Mouse (Mus musculus) neural tube, embryonic 11.5 days (tissue): ENCODE results near the gene Tent5b. TPM values are rescaled to one million over a fixed set of nuclear protein-coding genes. Genes with fewer than 3 reads are reported as not detected.
"Not testable (repeated sequence)": the region's sequence is repeated elsewhere in the genome, so short reads cannot be mapped to it uniquely, and the experiment has no call there.

Experiments
- ATAC-seq: fragments of 200-750 bp; cut with Nextera tagmentation; 2 replicates; pipeline ENCODE4 v1.8.0; 2017; ENCODE audit warnings: moderate number of reproducible peaks, mild to moderate bottlenecking, moderate TSS enrichment, moderate library complexity; ENCODE audit not compliant: insufficient read depth, low FRiP score, low TSS enrichment
- DNase-seq: peaks from one replicate; pipeline ENCODE4 v3.0.0-alpha.2; 2015; ENCODE audit warnings: low spot score
- H3K27ac ChIP-seq: fragments of 300-500 bp; sonication (generic); 2 replicates; pipeline ENCODE4 v1.5.1; 2014; ENCODE audit warnings: low read depth, mild to moderate bottlenecking, low read length
- H3K27me3 ChIP-seq: fragments of 300-500 bp; sonication (generic); 2 replicates; pipeline ENCODE4 v1.6.1; 2014; ENCODE audit warnings: mild to moderate bottlenecking, low read length, mixed read lengths; ENCODE audit not compliant: control insufficient read depth, insufficient read depth
- H3K36me3 ChIP-seq: fragments of 300-500 bp; sonication (generic); 2 replicates; pipeline ENCODE4 v1.6.1; 2014; ENCODE audit warnings: mild to moderate bottlenecking, low read length, moderate library complexity, mixed read lengths; ENCODE audit not compliant: control insufficient read depth, insufficient read depth
- H3K4me1 ChIP-seq: fragments of 300-500 bp; sonication (generic); 2 replicates; pipeline ENCODE4 v1.6.1; 2014; ENCODE audit warnings: low read length, mixed read lengths; ENCODE audit not compliant: control insufficient read depth, insufficient read depth
- H3K4me2 ChIP-seq: fragments of 300-500 bp; sonication (generic); 2 replicates; pipeline ENCODE4 v1.6.1; 2014; ENCODE audit warnings: low read depth, mild to moderate bottlenecking, moderate library complexity
- H3K4me3 ChIP-seq: fragments of 300-500 bp; sonication (generic); 2 replicates; pipeline ENCODE4 v1.5.1; 2014; ENCODE audit warnings: low read depth, low read length
- H3K9ac ChIP-seq: fragments of 300-500 bp; sonication (generic); 2 replicates; pipeline ENCODE4 v1.6.1; 2014; ENCODE audit warnings: mild to moderate bottlenecking, low read length
- H3K9me3 ChIP-seq: fragments of 300-500 bp; sonication (generic); 2 replicates; pipeline ENCODE4 v1.6.1; 2016; ENCODE audit warnings: low read length; ENCODE audit not compliant: control insufficient read depth
- WGBS: fragments of 180-500 bp; shearing (Covaris S2); extraction: QIAGEN DNeasy Blood & Tissue Kit; methylation state at CpG from one replicate; pipeline ENCODE4 v1.1.7; 2014; 5-methylcytosine and 5-hydroxymethylcytosine counted together
- polyA plus RNA-seq: library from polyadenylated mRNA; unstranded; fragments of >200 nt; fragmentation: Nextera tagmentation; extraction: Ambion mirVana; gene quantifications from 2 replicates; pipeline ENCODE4 v1.2.1, GENCODE M21; 2014

Gene Tent5b
- polyA plus RNA-seq, 1 experiment from 2014 or later = 0.38 TPM

DNA sequence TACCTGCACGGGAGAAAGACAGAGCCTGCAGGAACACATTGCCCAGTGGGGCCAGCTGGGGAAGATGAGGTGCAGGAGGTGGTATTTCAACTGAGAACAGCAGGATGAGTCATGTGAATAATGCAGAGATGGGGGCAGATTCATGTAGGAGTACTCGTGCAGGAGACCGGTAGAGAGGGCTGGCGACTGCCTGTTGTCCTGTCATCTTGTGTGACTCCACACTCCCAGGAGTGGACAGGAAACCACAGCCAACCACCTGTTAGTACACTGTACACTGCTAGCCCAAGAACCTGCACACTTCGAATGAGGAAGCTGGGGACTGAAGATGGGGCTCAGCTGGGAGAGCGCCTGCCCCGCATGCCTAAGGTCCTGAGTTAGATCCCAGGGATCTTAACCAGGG is 21.6 kb downstream of the Tent5b start:
- Histone ChIP-seq H3K36me3 (no peaks in the 10 kb centered on the region), H3K27ac (no peak overlapping the region), H3K9me3 (no peaks in the 10 kb centered on the region), H3K4me1 (peaks cover 6% of the 10 kb centered on the region; the same call in 1 of the 2 replicates), H3K9ac (no peak overlapping the region), H3K27me3 (peaks cover 47% of the 10 kb centered on the region), H3K4me3 (no peak overlapping the region), H3K4me2 (no peak overlapping the region)
- 76% methylated on average over 7 of the region's 7 CpGs for WGBS
- DNase-seq (no peak), ATAC-seq (no peak)

DNA sequence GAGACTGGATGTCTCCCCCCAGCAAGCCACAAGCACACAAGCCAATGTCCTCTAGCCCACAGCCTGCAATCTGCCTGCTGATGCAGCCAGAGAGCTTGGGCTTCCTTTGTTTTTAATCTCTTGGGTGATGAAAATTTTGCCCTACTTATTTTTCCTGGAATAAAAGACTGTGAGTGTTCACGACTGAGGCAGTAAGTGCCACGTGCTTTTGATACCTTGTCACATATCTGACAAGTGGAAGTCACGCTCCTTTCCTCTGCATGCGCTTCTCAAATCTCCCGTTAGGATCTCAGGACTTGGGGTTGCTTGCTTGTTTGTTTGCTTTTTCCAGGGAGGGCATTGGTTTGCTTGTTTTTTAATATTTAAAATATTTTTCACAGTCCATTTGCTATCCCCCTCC is 24.4 kb downstream of the Tent5b start:
- Histone ChIP-seq H3K4me1 (no peaks in the 10 kb centered on the region), H3K27ac (no peak overlapping the region), H3K36me3 (no peaks in the 10 kb centered on the region), H3K4me2 (no peak overlapping the region), H3K9ac (no peak overlapping the region), H3K27me3 (peaks cover 19% of the 10 kb centered on the region), H3K4me3 (no peak overlapping the region), H3K9me3 (no peaks in the 10 kb centered on the region)
- WGBS = 71% methylated on average over 5 of the region's 5 CpGs
- ATAC-seq = no peak
- no peak for DNase-seq

DNA sequence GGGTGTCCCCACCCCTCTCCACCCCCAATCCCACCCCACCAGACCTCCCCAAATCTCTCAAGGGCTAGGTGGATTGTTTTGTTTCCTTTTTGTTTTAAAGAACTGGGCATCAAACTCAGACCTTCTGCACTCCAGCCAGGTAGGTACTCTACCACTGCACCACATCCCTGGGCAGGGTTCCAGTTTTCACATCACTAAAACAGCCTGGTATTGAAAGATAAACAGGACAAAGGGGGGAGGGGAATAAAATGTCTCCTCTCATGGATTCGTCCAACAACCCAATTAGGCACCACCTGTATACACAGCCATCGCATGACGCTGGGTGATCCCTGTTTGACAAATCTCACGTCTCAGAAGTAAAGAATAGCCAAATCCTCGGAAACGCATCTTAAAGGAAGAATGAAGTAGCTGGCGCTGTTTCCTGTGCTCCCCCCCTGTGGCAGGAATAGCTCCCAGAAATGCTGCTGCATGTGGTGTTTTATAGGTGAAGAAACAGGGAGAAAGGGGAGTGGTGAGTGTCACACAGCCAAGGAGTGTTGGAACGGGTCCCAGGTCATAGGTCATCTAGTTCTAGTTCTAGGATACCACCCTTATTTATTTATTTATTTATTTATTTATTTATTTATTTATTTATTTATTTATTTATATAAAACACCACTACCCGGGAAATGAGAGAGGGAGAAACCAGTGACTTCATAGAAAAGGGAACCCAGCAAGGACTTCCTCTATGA is 25.0 kb downstream of the Tent5b start:
- H3K4me1 ChIP-seq = no peaks in the 10 kb centered on the region

DNA sequence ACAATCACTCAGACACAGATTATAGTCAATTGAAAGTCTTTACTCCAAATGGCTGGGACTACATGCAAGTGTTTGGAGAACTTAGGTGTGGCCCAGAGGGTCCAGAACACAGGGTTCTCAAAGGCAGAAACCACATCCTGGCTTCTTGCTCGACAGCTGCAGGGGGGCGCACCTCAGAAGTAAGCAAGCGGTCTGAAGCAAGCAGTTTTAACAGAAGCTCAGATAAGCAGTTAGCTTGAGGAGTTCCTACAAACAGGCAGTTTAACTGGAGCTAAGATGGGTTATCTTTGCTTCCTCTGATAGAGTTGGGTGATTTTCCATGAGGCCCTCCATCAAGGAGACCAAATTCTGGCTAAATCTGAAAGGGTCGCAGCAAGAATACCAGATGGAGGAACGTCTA is 26.6 kb downstream of the Tent5b start:
- H3K9ac ChIP-seq = no peak overlapping the region
- H3K27me3 ChIP-seq = peaks cover 5% of the 10 kb centered on the region
- DNase-seq (no peak), ATAC-seq (no peak)
- no peak overlapping the region for H3K27ac ChIP-seq
- WGBS = 78% methylated on average over 5 of the region's 5 CpGs
- no peaks in the 10 kb centered on the region for H3K36me3 ChIP-seq
- no peak overlapping the region for H3K4me2 ChIP-seq
- no peaks in the 10 kb centered on the region for H3K4me1 ChIP-seq
- H3K4me3 ChIP-seq = no peak overlapping the region
- no peaks in the 10 kb centered on the region for H3K9me3 ChIP-seq

More for the DNA sequence above, 25.0 kb downstream of the Tent5b start:
- DNase-seq = no peak
- H3K27ac ChIP-seq = no peak overlapping the region
- ATAC-seq = no peak
- H3K9me3 ChIP-seq = no peaks in the 10 kb centered on the region
- H3K36me3 ChIP-seq = no peaks in the 10 kb centered on the region
- H3K4me3 ChIP-seq = no peak overlapping the region
- no peak overlapping the region for H3K4me2 ChIP-seq
- 70% methylated on average over 9 of the region's 9 CpGs for WGBS
- no peak overlapping the region for H3K9ac ChIP-seq
- H3K27me3 ChIP-seq = peaks cover 13% of the 10 kb centered on the region

DNA sequence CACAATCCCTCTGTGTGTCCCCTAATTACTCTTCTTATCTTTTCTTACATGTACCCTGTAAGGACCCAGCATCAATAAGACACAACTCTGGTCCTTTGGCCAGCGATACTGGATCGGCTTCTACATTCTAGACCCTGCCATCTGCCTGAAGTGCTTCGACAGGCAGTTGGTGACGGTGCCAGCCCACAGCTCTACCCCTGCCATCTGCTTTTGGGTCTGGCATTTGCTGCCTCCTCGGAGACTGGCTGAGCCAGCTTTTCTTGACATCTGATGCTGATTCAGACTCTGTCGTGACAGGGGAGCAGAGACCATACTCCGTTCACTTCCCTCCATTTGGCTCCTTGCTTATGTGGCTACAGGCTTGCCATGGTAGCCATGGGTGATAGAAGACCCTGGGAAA is 29.1 kb downstream of the Tent5b start:
- Histone ChIP-seq H3K4me1 (no peaks in the 10 kb centered on the region), H3K9me3 (no peaks in the 10 kb centered on the region), H3K9ac (no peak overlapping the region), H3K36me3 (no peaks in the 10 kb centered on the region), H3K4me3 (no peak overlapping the region), H3K27me3 (no peaks in the 10 kb centered on the region), H3K27ac (no peak overlapping the region), H3K4me2 (no peak overlapping the region)
- DNase-seq (no peak), ATAC-seq (no peak)
- WGBS = 81% methylated on average over 7 of the region's 7 CpGs

DNA sequence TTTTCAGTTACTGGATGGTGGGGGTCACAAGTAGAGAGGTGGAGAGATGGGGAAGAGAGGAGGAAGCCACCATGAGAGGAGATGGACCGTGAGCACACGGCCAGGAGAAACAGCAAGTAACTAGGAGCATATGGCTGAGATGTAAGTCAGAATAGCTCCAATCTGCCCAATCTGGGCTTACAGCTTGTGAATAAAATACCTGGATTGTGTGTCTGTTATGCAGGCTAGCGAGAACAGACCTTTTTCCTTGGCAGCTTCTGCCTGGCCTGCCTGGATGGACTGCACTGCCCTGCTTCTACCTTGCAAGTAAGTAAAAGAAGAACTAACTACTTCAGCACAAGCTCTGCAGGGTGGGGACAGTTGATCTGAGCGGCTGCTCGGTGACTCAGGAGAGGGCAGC is 31.1 kb downstream of the Tent5b start:
- H3K27ac ChIP-seq = no peak overlapping the region
- 78% methylated on average over 5 of the region's 5 CpGs for WGBS
- H3K36me3 ChIP-seq = no peaks in the 10 kb centered on the region
- ATAC-seq (no peak), DNase-seq (no peak)
- H3K9me3 ChIP-seq = no peaks in the 10 kb centered on the region
- no peak overlapping the region for H3K4me3 ChIP-seq
- H3K27me3 ChIP-seq = no peaks in the 10 kb centered on the region
- no peaks in the 10 kb centered on the region for H3K4me1 ChIP-seq
- H3K9ac ChIP-seq = no peak overlapping the region
- H3K4me2 ChIP-seq = no peak overlapping the region

DNA sequence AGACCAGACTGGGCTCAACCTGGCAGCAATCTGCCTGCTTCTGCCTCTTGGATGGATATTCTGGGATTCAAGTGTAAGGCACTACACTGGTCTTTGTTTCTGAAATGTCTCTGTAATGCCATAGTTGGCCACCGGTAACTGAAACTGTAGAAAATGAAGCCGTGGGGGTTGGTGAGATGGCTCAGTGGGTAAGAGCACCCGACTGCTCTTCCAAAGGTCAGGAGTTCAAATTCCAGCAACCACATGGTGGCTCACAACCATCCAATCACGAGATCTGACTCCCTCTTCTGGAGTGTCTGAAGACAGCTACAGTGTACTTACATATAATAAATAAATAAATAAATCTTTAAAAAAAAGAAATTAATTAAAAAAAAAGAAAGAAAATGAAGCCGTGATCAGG is 32.6 kb downstream of the Tent5b start:
- not testable (repeated sequence) for DNase-seq, H3K27ac ChIP-seq, H3K9me3 ChIP-seq, H3K27me3 ChIP-seq, H3K36me3 ChIP-seq, ATAC-seq, H3K4me1 ChIP-seq, H3K9ac ChIP-seq, H3K4me3 ChIP-seq, H3K4me2 ChIP-seq
- 47% methylated on average over 4 of the region's 5 CpGs for WGBS

DNA sequence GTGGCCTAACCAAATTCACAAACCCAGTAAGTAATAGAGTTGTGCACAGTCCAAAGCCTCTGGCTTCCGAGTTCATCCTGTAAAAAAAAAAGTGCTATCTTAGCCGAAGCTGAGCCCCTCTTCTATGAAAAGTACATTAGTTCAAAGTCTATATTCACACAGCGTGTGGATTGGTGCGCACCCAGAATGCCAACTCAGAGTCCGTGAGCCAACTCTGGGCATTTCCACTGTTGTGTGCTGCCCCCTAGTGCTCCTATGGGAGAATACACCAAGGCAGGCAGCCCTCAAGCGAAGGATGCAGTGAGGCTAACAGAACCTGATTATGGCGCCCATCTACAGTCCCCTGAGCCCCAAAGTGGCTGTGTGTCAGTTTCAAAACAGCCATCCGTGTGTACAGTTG is 33.0 kb downstream of the Tent5b start:
- H3K4me3 ChIP-seq = no peak overlapping the region
- H3K4me2 ChIP-seq = no peak overlapping the region
- WGBS = 14% methylated on average over 8 of the region's 8 CpGs
- no peaks in the 10 kb centered on the region for H3K9me3 ChIP-seq
- no peaks in the 10 kb centered on the region for H3K36me3 ChIP-seq
- H3K9ac ChIP-seq = no peak overlapping the region
- ATAC-seq (no peak), DNase-seq (peak; percentile 70)
- no peak overlapping the region for H3K27ac ChIP-seq
- H3K27me3 ChIP-seq = peaks cover 6% of the 10 kb centered on the region
- H3K4me1 ChIP-seq = no peaks in the 10 kb centered on the region

DNA sequence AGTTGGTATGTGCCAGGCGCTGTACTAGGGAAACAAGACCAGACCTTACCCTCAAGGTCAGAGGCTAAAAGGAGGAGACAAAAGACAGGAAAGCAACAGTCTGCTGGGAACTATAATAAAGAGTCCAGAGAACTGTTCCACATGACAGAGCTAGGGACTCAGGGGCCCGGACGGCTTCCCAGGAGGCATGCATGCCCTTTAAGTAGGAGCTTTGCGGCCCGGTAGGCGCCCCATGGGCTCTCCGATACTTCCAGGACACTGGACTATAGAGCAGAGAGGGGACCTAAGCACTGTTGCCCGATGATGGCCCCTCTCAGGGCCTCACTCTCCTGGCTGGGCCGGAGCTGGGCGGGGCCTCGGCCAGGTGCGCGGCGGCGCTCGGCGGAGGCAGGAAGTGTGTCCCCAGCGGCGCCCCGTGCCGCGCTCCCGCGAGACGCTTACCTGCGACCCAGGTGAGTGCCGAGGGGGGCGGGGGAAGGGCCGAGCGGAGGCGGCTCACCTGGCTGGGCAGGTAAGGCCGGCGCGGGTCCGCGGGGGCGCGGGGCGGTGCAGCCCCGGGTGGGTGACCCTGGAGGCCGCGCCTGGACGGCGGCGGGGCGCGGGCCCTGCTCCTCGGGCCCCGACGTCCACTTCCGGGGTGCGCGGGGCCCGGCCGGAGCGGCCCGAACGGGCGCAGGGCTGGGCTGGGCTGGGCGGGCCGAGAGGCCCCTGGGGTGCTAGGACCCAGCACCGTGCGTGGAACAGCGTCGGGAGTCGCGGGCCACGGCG is 38.9 kb downstream of the Tent5b start, which contains the start of gene Kdf1:
Gene Kdf1, plus strand, starts transcription at position 363 of the 768 bp plus-strand sequence.
- no peaks in the 10 kb centered on the region for H3K4me1 ChIP-seq
- 4% methylated on average over 53 of the region's 69 CpGs for WGBS
- ATAC-seq = no peak
- H3K27me3 ChIP-seq = peaks cover 34% of the 10 kb centered on the region
- H3K27ac ChIP-seq = no peak within 1 kb of the TSS
- no peak for DNase-seq
- no peak within 1 kb of the TSS for H3K9ac ChIP-seq
- no peaks in the 10 kb centered on the region for H3K36me3 ChIP-seq
- H3K9me3 ChIP-seq = no peaks in the 10 kb centered on the region
- peak within 1 kb of the TSS; percentile 27 for H3K4me2 ChIP-seq
- H3K4me3 ChIP-seq = peak within 1 kb of the TSS; percentile 27
